Mouse (Mus musculus) bone marrow macrophage, adult 2 months (primary cell): Measurements from ENCODE around the gene Spdef.

Source experiments
- CTCF ChIP-seq: IDR thresholded peaks from 2 replicates; pipeline ENCODE4 v1.5.1; 2012; ENCODE audit warnings: low read depth, mild to moderate bottlenecking, low read length, moderate library complexity
- POLR2A ChIP-seq: IDR thresholded peaks from 2 replicates; pipeline ENCODE4 v1.6.1; 2012; ENCODE audit warnings: mild to moderate bottlenecking, low read depth, low read length, borderline replicate concordance

DNA sequence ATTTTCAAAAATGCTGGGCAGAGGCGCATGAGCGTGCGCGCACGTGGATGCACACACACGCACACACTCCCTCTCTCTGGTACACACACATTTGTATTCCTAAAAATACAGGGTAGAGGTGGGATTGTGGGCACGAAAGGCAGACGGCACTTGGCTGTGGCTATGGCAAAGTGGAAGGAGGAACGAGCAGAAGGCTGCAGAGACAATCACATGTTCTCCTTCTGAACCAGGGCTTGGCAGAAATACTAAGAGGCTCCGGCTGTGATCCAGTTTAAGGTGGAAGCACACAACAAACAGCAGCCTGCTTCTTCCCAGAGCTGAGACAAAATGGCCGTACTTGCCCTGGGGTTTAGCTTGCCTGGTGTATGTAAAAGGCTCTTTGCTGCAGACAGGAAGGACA is 34.1 kb upstream of the Spdef start:
- TF ChIP-seq POLR2A, result no peak
- no peak for TF ChIP-seq CTCF
